Mouse (Mus musculus) spleen, adult 18-20 months (tissue): ENCODE data around the gene Pyroxd2.
A peak's percentile ranks its signal among the peaks of the same experiment; 100 is the strongest.
"Not testable (repeated sequence)": the region's sequence is repeated elsewhere in the genome, so short reads cannot be mapped to it uniquely, and the experiment has no call there.

ENCODE experiments used
- DNase-seq, 2 experiments: peaks; one replicate each; pipeline ENCODE4 v3.0.0; 2022; ENCODE audit warnings: mixed read lengths in 2 of 2

Gene Pyroxd2

DNA sequence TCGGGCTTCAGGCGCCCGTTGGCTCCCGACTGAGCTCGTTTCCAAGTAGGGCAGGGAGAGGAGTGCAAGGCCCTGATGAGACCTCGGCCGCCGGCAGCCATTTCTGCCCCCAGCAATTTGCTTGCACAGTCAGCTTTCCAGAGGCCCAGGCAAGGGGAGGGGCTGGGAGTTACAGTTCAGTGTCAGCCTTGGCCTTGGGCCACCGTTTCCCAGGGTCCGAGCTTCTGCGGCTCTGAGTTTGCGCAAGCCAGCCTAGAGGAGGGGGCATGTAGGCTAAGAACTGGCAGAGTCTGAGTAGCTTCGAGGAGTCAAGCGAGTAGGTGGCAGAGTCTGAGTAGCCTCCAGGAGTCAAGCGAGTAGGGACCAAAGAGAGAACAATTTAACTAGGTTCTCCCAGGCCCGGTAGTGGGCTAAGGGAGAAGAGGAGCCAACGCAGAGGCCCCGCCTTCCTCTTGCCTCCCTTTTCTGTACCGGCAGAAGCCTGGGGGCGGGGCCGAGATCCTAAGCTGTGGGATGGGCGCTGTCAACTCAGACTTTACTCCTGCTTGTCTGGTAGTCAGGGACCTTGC is at the start of gene Pyroxd2:
Pyroxd2 (minus strand) TSS at position 413 of the 569 bp plus-strand sequence.
- DNase-seq: peak; percentile 24 to 27

- no peak for DNase-seq
Measured at GRCm38 (mm10) chr19:42797866-42798265, 45.3 kb upstream of the Pyroxd2 start.

GRCm38 (mm10) chr19:42795801-42796200 is 43.2 kb upstream of the Pyroxd2 start:
- DNase-seq: no peak

GRCm38 (mm10) chr19:42794914-42795613 is 42.5 kb upstream of the Pyroxd2 start:
- DNase-seq: peak; percentile 58 to 85

GRCm38 (mm10) chr19:42788311-42788710 is 35.7 kb upstream of the Pyroxd2 start:
- no peak for DNase-seq

GRCm38 (mm10) chr19:42785562-42786220 is 33.1 kb upstream of the Pyroxd2 start:
- no peak for DNase-seq

DNA sequence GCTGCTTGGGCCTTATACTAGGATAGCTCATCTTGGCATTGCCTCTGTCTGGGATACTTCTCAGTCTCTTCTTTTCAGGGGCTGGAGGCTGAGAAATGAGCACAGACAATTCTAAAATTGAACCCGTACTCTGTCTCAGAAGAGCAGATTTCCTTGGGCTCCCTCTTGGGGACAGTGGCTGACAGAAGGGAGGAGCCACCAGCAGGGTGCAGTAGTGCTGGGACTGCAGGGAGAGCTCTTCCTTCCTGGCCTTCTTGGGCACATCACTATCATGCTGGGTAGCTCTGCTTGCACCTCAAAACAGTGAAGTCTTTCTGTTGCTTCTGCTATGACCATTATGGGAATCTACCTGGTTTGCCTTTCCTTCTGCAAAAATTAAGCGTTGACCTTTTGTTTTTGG is 32.6 kb upstream of the Pyroxd2 start:
- no peak for DNase-seq

- DNase-seq: not testable (repeated sequence)
Measured at GRCm38 (mm10) chr19:42780156-42780538, 27.6 kb upstream of the Pyroxd2 start.

GRCm38 (mm10) chr19:42779531-42780155 is 27.1 kb upstream of the Pyroxd2 start, which contains the start of gene Hps1:
Gene Hps1 (minus strand): TSS chr19:42779978.
- peak; percentile 84 to 86 for DNase-seq

DNA sequence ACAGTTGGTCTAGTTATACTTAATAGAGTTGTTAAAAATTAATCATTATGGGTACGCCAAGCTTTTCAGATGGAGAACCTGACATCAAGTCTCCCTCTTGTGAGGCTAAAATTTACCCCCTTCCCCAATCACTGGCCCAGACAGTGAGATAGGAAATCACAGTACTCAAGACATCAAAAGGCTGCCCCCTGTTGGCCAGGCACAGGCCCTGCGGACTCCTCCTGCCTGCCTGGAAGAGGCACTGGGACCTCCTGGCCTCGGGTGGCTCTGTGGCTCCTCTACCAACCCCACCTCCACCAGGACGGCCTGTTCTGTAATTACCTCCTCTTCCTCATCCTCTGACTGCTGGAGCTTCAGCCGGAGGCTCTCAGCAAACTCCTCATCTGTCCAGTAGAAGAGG is 25.2 kb upstream of the Pyroxd2 start:
- peak in 1 of 2 experiments; percentile 50 for DNase-seq

GRCm38 (mm10) chr19:42776813-42777212 is 24.2 kb upstream of the Pyroxd2 start:
- peak in 1 of 2 experiments; percentile 38 for DNase-seq

- DNase-seq: no peak
Measured at GRCm38 (mm10) chr19:42770141-42770872, 17.7 kb upstream of the Pyroxd2 start.

- no peak for DNase-seq
Measured at GRCm38 (mm10) chr19:42769648-42770047, 17.1 kb upstream of the Pyroxd2 start.

DNA sequence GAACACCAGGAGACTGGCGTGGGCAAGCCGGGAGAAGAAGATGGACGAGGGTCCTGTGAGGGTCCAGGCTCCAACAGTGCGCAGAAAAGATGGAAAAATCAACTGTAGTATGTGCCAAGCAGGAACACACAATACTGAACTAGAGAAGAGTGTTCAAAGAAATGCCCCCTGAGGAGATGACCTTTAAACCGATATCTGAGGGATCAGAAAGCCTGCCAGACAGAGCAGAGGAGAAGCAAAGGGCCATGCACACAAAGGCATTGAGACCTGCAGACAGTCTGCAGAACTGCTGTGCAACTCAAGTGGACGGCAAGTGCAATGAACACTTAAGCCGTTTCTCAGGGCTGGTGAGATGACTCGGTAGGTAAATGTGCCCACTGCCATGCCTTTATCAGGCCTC is 14.8 kb upstream of the Pyroxd2 start:
- no peak for DNase-seq

- DNase-seq: no peak
Measured at GRCm38 (mm10) chr19:42764398-42764797, 11.8 kb upstream of the Pyroxd2 start.

DNA sequence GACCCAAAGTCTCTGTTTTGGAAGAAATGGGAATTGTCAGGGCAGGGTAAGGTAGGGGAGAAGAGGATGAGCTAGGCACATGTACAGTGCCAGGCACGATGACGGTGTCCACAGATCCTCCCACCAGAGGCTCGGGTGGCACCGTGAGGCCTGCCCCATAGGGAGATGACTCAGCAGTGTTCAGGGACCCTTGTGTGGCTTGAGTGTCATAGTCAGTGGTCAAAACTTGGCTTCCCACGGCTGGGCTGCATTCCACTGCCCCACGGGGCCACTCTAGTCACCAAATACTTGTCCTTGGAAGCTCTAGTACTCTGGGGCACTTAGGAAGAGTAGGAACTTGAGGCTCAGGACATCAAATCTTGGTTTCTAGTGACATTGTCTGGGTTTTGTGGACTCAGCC is 4.1 kb upstream of the Pyroxd2 start:
- DNase-seq: no peak

DNA sequence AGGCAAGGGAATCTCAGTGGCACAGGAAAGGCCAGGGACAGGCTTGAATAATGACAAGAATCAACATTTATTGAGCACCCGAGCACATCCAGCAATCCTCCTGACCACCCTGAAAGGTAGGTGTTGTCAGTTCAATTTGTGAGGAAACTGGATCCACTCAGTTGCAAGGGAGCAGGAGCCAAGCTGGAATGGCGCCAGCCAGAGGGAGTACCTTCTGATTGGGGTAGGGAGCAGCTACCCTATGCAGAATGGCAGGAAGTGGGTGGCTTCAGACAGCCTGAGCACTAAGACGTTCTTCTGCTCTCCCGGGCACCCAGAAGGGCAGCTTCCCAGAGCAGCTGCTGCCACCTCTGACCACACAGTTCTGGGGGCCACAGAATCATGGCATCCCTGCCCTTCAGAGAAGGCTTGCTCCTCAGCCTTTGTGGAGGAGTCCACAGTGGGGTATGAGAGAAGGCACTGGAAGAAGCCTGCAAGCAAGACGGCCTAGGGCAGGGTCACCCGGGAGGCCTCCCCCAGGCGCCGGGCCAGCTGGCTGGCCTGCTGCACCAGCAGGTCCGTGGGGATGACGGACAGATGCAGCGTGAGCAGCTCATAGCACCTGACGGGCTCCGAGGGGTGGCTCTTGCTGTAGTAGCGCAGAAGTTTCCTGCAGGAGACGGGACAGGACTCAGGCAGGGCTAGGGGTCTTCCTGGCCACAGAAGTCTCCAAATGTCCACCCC is 2.7 kb upstream of the Pyroxd2 start:
- no peak for DNase-seq

GRCm38 (mm10) chr19:42753141-42753917 is 754 bp upstream of the Pyroxd2 start:
- DNase-seq: no peak

- DNase-seq: no peak
Measured at GRCm38 (mm10) chr19:42750196-42750595, 2.4 kb downstream of the Pyroxd2 start.

- DNase-seq: no peak
Measured at GRCm38 (mm10) chr19:42746702-42747101, 5.9 kb downstream of the Pyroxd2 start.

DNA sequence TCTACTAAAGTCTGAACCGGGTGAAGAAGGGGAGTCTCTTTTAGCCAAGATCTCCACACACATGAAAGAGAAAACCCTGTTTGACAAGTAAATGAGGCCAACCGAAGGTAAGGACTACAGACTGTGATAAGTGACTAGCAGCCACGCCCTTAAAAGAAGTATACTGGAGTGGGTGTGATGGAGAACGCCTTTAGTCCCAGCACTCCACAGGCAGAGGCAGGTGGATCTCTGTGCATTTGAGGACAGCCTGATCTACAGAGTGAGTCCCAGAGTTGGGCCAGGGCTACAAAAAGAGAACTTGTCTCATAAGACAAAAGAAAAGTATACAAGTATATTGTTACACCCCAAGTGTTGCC is 6.7 kb downstream of the Pyroxd2 start:
- no peak for DNase-seq
